In the genomic region with DNA sequence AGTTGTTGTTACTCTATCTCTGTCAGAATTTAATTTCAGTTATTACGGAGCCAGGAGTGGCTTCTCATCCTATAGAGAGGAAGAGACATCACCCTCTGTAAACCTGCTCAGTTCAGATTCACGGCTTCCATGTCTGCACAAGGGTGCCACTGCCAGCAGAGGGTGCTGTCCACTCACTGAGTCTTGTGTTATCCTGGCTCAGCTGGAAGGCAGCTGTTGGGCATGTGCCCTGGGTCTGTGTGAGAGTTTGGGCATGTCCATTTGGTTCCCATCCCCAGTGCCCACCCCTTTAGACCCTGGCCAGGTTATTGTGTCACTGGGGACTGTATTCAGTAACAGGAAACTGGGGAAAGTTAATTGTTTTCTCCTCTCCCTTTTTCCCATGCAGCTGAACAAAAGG, we compare ENCODE assay signal across 8 mouse cellular contexts. TPM values are rescaled to one million over a fixed set of nuclear protein-coding genes. Genes with fewer than 3 reads are reported as not detected.
DNase-seq lines count a peak whose midpoint lies in the region; ATAC-seq and TF ChIP-seq lines count a peak whose summit lies in the region.

No protein-coding gene starts in this region.

- H3K36me3 ChIP-seq in forebrain, embryonic 10.5 days (replicated peaks): peaks cover 33% of the 10 kb centered on the region
- H3K36me3 ChIP-seq in forebrain, embryonic 16.5 days (ENCODE audit: control insufficient read depth, insufficient read depth): no peaks in the 10 kb centered on the region
- peaks cover 4% of the 10 kb centered on the region for H3K36me3 ChIP-seq in intestine, postnatal 0 days (ENCODE audit: control insufficient read depth, insufficient read depth)

- DNase-seq in forebrain, embryonic 10.5 days (ENCODE audit: extremely low spot score, low spot score): peak; percentile 50
- peak; percentile 52 for DNase-seq in cerebellum, adult 9-11 months
- peak; percentile 89 for DNase-seq in gastrocnemius, adult 18-20 months (ENCODE audit: low spot score)
- peak; percentile 67 to 78 for DNase-seq in left cerebral cortex, postnatal 25 days (ENCODE audit: low spot score in 2 of 2)
- peak; percentile 60 to 63 for DNase-seq in spleen, postnatal 36 days (ENCODE audit: low spot score in 2 of 2)

- peak; percentile 99 for TF ChIP-seq CTCF in intestine, postnatal 0 days (IDR thresholded peaks at IDR 0.05; ENCODE audit: low read depth)

- H3K9me3 ChIP-seq in forebrain, embryonic 10.5 days: no peaks in the 10 kb centered on the region
- no peaks in the 10 kb centered on the region for H3K9me3 ChIP-seq in forebrain, embryonic 16.5 days (ENCODE audit: control insufficient read depth, low read length)
- no peaks in the 10 kb centered on the region for H3K9me3 ChIP-seq in intestine, postnatal 0 days (ENCODE audit: control insufficient read depth)

- no peaks in the 10 kb centered on the region for H3K27me3 ChIP-seq in forebrain, embryonic 10.5 days (ENCODE audit: poor library complexity, severe bottlenecking)
- H3K27me3 ChIP-seq in forebrain, embryonic 16.5 days (replicated peaks; ENCODE audit: control insufficient read depth, insufficient read depth, low read length): no peaks in the 10 kb centered on the region
- H3K27me3 ChIP-seq in intestine, postnatal 0 days (replicated peaks; ENCODE audit: control insufficient read depth, insufficient read depth, low read length): no peaks in the 10 kb centered on the region

- intact Hi-C loops in left cerebral cortex, postnatal 25 days (cut with DNase I): loop anchor here (1.0 kb wide), 1 partner anchor 184 kb away; no protein-coding TSS in a partner anchor

- no peak overlapping the region for H3K4me3 ChIP-seq in forebrain, embryonic 10.5 days
- H3K4me3 ChIP-seq in forebrain, embryonic 16.5 days (replicated peaks; ENCODE audit: low read length): no peak overlapping the region
- H3K4me3 ChIP-seq in intestine, postnatal 0 days (ENCODE audit: low read depth, low read length): no peak overlapping the region

- H3K4me2 ChIP-seq in forebrain, embryonic 16.5 days (ENCODE audit: low read length): no peak overlapping the region
- H3K4me2 ChIP-seq in intestine, postnatal 0 days (replicated peaks; ENCODE audit: low read depth): no peak overlapping the region

- no peak overlapping the region for H3K27ac ChIP-seq in forebrain, embryonic 10.5 days
- no peak overlapping the region for H3K27ac ChIP-seq in forebrain, embryonic 16.5 days (ENCODE audit: low read length)
- no peak overlapping the region for H3K27ac ChIP-seq in intestine, postnatal 0 days (ENCODE audit: low read depth, low read length)

- H3K9ac ChIP-seq in forebrain, embryonic 16.5 days (replicated peaks; ENCODE audit: low read depth, low read length): no peak overlapping the region
- H3K9ac ChIP-seq in intestine, postnatal 0 days (ENCODE audit: low read depth, low read length): no peak overlapping the region

- no peaks in the 10 kb centered on the region for H3K4me1 ChIP-seq in forebrain, embryonic 10.5 days
- H3K4me1 ChIP-seq in forebrain, embryonic 16.5 days (replicated peaks; ENCODE audit: control insufficient read depth, insufficient read depth, low read length): no peaks in the 10 kb centered on the region
- no peaks in the 10 kb centered on the region for H3K4me1 ChIP-seq in intestine, postnatal 0 days (replicated peaks; ENCODE audit: control insufficient read depth, insufficient read depth, low read length)

- WGBS in forebrain, embryonic 10.5 days: 49% methylated on average over 2 of the region's 2 CpGs
- WGBS in forebrain, embryonic 16.5 days: 40% methylated on average over 2 of the region's 2 CpGs
- 42% methylated on average over 2 of the region's 2 CpGs for WGBS in intestine, postnatal 0 days

- ATAC-seq in forebrain, embryonic 16.5 days: no peak
- peak; percentile 54 for ATAC-seq in intestine, postnatal 0 days
- peak; percentile 93 for ATAC-seq in monocyte, adult 5-6 weeks (replicated peaks; ENCODE audit: insufficient number of reproducible peaks, low FRiP score, low TSS enrichment, poor library complexity, severe bottlenecking)

RNA-seq across cellular contexts. Expression of gene Srr, which starts 55.7 kb away (rescaled TPM):
- 15.6 and 16.7 TPM in 2 replicates for polyA plus RNA-seq in forebrain, embryonic 10.5 days (2016; fragmentation: Nextera tagmentation; extraction: Ambion mirVana)
- 44.5 and 46.5 TPM in 2 replicates for polyA plus RNA-seq in forebrain, embryonic 16.5 days (2015; fragmentation: Nextera tagmentation; extraction: Ambion mirVana)
- total RNA-seq in gastrocnemius, adult 18-20 months (2021): 10 to 100 TPM; 15.6 to 22.8 TPM
- polyA plus RNA-seq in intestine, postnatal 0 days (2015; fragmentation: Nextera tagmentation; extraction: Ambion mirVana): 20.3 and 22.4 TPM in 2 replicates
- total RNA-seq in left cerebral cortex, postnatal 25 days (2021): 100 to 1,000 TPM in 1 of 2 experiments, 10 to 100 TPM in 1; 93.7 to 100 TPM
- 0.75 to 5.8 TPM (median 3.9 TPM) in 3 replicates for total RNA-seq in monocyte, adult 5-6 weeks (2017)

RNA-seq across cellular contexts. Expression of gene Smg6, which starts 55.8 kb away (rescaled TPM):
- 18.3 and 18.5 TPM in 2 replicates for polyA plus RNA-seq in forebrain, embryonic 10.5 days (2016; fragmentation: Nextera tagmentation; extraction: Ambion mirVana)
- polyA plus RNA-seq in forebrain, embryonic 16.5 days (2015; fragmentation: Nextera tagmentation; extraction: Ambion mirVana): 18.6 and 19.2 TPM in 2 replicates
- 10 to 100 TPM; 11.8 to 12.3 TPM for total RNA-seq in gastrocnemius, adult 18-20 months (2021)
- 6.5 and 7.3 TPM in 2 replicates for polyA plus RNA-seq in intestine, postnatal 0 days (2015; fragmentation: Nextera tagmentation; extraction: Ambion mirVana)
- total RNA-seq in left cerebral cortex, postnatal 25 days (2021): 10 to 100 TPM; 26.5 to 27.5 TPM
- 25.4 to 48.6 TPM (median 28.2 TPM) in 3 replicates for total RNA-seq in monocyte, adult 5-6 weeks (2017)
